Mouse (Mus musculus) heart, adult 2 months (tissue): Measurements from ENCODE around the gene Rgs13.

Experiments used
- CTCF ChIP-seq: fragments of 200-600 bp; IDR thresholded peaks from 2 replicates; pipeline ENCODE4 v1.8.1; 2022; ENCODE audit warnings: antibody characterized with exemption, mild to moderate bottlenecking, moderate library complexity
- EP300 ChIP-seq: fragments of 200-500 bp; IDR thresholded peaks from 2 replicates; pipeline ENCODE4 v1.6.1; 2011; ENCODE audit warnings: low read depth, low read length, control low read depth; ENCODE audit not compliant: insufficient read depth
- POLR2A ChIP-seq: fragments of 200-500 bp; IDR thresholded peaks from 2 replicates; pipeline ENCODE4 v1.6.1; 2011; ENCODE audit warnings: mild to moderate bottlenecking, low read depth, low read length, control low read depth; ENCODE audit not compliant: insufficient read depth

- TF ChIP-seq CTCF (no peak), EP300 (no peak), POLR2A (no peak)
These were observed 448 bp upstream of the Rgs13 start for GRCm38 (mm10) chr1:144177620-144178019.
